Mouse (Mus musculus) gastrocnemius, postnatal 14 days (tissue): Measurements from ENCODE around the gene Psmb6. TPM values are rescaled to one million over a fixed set of nuclear protein-coding genes. Genes with fewer than 3 reads are reported as not detected.
A peak's percentile ranks its signal among the peaks of the same experiment; 100 is the strongest.
"Not testable (repeated sequence)": the region's sequence is repeated elsewhere in the genome, so short reads cannot be mapped to it uniquely, and the experiment has no call there.

ENCODE experiments used
- DNase-seq: peaks from one replicate; pipeline ENCODE4 v3.0.0; 2021; ENCODE audit warnings: mixed read lengths
- intact Hi-C: fragments of 180-260 bp; cut with DNase I; formaldehyde crosslinking; loops from one replicate; pipeline ENCODE4 v1.15.1; 2025; ENCODE audit warnings: low total_unique reads
- total RNA-seq, 2 experiments: library from RNA; stranded (reverse); gene quantifications; 2 replicates each; pipeline ENCODE4 v1.2.3; 2021

Psmb6 gene
- total RNA-seq, 2 experiments from 2014 or later, result 292 to 301 TPM

GRCm38 (mm10) chr11:70518436-70518835, 6.7 kb upstream of the Psmb6 start:
- DNase-seq, result no peak
- intact Hi-C loops, result loop anchor here (2.0 to 5.0 kb wide), 2 partner anchors 86 to 239 kb away; no protein-coding TSS in a partner anchor

GRCm38 (mm10) chr11:70518923-70519322, 6.2 kb upstream of the Psmb6 start, which contains the start of gene Gltpd2:
TSS of gene Gltpd2 (plus strand) at chr11:70519196.
- no peak for DNase-seq
- intact Hi-C loops, result loop anchor here (2.0 to 5.0 kb wide), 2 partner anchors 86 to 238 kb away; no protein-coding TSS in a partner anchor

GRCm38 (mm10) chr11:70520178-70520769, 4.9 kb upstream of the Psmb6 start:
- peak; percentile 59 for DNase-seq
- intact Hi-C loops, result no loop called here

DNA sequence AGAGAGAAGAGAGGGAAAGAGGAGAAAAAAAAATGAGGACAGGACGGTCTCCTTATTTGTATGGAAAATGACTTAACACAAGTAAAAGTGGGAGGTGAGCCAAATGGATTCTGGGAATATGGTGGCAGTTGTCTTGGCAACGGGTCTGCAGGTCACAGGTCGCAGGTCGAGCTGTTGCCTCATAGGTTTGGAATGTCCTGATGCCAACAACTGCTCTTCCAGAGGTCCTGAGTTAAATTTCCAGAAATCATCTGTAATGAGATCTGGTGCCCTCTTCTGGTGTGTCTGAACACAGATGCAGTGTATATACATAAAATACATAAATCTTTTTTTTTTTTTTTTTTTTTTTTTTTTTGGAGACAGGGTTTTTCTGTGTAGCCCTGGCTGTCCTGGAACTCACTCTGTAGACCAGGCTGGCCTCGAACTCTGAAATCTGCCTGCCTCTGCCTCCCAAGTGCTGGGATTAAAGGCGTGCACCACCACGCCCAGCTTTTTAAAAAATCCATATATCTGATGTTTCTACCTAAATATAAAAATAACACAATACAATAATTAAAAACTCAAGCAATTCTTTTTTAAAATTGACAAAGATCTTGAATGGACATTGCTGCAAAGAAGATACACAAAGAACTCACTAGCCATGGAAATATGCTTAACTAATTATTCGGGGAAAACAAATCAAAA, 1.7 kb upstream of the Psmb6 start:
- not testable (repeated sequence) for DNase-seq

GRCm38 (mm10) chr11:70524782-70525181, 385 bp upstream of the Psmb6 start:
- intact Hi-C loops, result no loop called here
- no peak for DNase-seq

More for the DNA sequence above, 1.7 kb upstream of the Psmb6 start:
- intact Hi-C loops, result not testable (repeated sequence)

DNA sequence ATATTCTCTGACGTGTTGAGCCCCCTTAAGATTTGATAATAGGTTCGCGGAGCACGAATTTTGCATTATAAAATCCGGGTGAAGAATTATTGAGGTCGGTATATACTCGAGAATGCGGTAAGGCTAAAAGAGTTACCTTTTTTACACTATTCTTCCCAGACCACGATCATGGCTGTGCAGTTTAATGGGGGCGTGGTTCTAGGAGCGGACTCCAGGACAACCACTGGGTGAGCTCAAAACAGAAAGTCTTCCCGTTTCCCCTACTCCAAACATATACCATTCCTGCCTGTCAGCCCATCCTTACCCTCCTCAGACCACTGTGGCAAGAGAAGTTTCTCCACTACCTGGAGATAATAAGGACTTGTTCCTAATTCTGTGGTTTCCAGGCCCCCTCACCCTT, 559 bp downstream of the Psmb6 start:
- DNase-seq, result no peak
- intact Hi-C loops, result no loop called here

- intact Hi-C loops, result no loop called here
- no peak for DNase-seq
These were observed 1.0 kb downstream of the Psmb6 start for GRCm38 (mm10) chr11:70526211-70526610.

- intact Hi-C loops, result no loop called here
These were observed 3.4 kb downstream of the Psmb6 start for GRCm38 (mm10) chr11:70528610-70529009.

DNA sequence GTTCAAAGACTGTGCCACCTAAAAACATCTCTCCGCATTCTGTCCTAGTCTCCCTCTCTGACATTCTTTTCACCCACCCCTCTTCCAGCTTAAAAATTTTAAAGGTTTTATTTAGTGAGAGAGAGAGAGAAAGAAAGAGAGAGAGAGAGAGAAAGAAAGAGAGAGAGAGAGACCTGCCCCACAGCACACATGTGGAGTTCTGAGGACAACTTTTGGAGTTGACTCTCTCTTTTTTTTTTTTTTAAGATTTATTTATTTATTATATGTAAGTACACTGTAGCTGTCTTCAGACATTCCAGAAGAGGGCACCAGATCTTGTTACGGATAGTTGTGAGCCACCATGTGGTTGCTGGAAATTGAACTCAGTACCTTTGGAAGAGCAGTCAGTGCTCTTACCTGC, 5.9 kb downstream of the Psmb6 start:
- intact Hi-C loops, result loop anchor here (5.0 kb wide), 1 partner anchor 76 kb away; no protein-coding TSS in a partner anchor
- not testable (repeated sequence) for DNase-seq

More at GRCm38 (mm10) chr11:70528610-70529009, 3.4 kb downstream of the Psmb6 start:
- no peak for DNase-seq

GRCm38 (mm10) chr11:70532839-70533238, 7.7 kb downstream of the Psmb6 start, which contains the start of gene Gm40193:
TSS of gene Gm40193 (minus strand) at chr11:70532939.
- intact Hi-C loops, result loop anchor here (5.0 kb wide), 1 partner anchor 74 kb away; no protein-coding TSS in a partner anchor
- DNase-seq, result no peak

DNA sequence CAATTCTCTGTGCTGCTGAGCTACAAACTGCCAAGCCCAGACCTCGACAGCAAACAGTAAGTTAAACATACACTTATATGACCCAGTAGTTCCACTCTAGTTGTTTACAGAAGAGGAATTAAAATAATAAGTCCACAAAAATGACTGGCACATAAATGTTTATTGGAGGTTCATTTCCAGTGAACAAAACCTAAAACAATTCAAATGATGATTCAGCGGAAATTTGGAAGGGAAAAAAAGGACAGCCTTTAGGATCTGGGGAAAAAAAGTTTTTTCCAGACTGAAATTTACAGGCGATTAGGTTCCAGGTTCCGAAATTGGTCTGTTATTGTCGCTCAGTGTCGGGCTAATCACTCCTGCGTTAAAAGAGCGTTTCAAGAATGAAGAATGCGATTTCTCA, 14.3 kb downstream of the Psmb6 start:
- intact Hi-C loops, result no loop called here
- DNase-seq, result no peak

DNA sequence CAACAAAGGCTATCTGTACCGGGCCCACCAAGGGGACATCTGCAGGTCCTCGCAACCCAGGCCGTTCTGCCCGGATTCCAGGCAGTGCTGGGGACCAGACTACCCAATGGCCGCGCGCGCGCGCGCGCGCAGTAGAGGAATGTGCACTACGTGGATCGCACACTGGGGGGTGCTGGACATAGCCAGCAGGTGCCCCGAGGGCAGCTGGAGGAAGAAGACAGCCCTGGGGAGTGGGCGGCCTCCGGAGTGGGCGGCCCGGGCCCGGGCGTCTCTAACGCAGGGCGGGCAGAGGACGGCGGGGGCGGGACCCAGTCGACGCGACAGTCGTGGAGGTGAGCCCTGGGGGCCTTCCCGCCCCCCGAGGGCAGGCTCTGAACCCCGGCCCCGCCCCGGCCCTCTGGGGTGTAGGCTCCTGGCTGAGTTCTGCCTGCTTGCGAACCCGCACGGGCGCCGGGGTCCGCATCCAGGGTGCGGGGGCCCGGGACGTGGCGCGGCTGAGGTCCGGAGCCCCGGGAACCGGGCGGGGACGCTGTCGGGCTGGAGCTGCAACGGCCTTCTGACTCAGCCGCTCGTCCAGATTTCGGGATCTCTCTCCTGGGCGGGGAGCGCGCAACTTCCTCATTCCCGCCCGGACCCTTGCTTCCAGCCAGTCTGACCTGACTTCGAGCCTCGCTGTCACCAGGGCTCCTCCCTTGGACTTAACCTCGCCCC, 14.9 kb downstream of the Psmb6 start, which contains the start of gene Pld2:
Gene Pld2 (plus strand): TSS at position 188 of the 711 bp plus-strand sequence.
- intact Hi-C loops, result no loop called here

GRCm38 (mm10) chr11:70540928-70541327, 15.8 kb downstream of the Psmb6 start:
- intact Hi-C loops, result no loop called here
- no peak for DNase-seq

More for the DNA sequence above, 14.9 kb downstream of the Psmb6 start, which contains the start of gene Pld2:
- DNase-seq, result peak; percentile 90

DNA sequence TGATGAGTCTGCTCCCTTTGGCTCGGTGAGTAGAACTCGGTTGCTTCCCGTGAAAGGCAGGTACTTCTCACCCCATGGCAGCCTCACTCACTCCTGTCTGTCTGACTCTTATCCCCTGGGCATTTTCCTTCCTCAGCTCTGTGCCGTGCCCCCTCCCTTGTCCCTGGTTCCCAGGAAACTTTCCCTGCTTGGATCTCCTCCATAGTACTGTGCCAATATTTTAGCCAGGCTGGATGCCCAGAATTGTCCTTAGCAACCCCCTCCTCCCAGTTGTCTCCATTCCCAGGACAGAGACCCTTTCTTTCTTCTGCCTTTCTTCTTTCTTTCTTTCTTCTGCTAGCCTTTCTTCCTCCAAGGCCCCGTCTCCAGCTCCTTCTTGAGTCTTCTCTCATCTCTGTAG, 16.2 kb downstream of the Psmb6 start:
- DNase-seq, result no peak
- intact Hi-C loops, result no loop called here

GRCm38 (mm10) chr11:70544496-70544895, 19.3 kb downstream of the Psmb6 start:
- intact Hi-C loops, result no loop called here
- DNase-seq, result no peak

DNA sequence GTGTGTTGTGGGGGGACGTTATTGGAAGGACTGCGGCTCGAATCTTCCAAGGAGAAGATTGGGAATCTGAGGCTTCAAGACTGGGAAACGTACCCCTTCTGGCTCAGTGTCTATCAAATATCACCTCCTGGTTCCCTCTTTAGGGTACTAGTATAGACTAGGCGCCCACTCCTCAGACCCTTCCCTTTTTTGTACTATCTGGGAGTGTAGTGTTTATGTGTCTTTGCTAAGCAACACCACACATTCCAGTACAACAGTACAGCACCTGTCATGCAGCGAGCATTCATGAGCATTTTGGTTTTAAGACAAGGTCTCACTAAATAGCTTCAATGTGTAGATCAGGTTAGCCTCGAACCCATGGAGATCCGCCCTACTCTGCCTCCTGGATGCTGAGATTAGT, 26.4 kb downstream of the Psmb6 start:
- intact Hi-C loops, result no loop called here
- DNase-seq, result no peak

GRCm38 (mm10) chr11:70553940-70554339, 28.8 kb downstream of the Psmb6 start:
- intact Hi-C loops, result no loop called here
- DNase-seq, result no peak

DNA sequence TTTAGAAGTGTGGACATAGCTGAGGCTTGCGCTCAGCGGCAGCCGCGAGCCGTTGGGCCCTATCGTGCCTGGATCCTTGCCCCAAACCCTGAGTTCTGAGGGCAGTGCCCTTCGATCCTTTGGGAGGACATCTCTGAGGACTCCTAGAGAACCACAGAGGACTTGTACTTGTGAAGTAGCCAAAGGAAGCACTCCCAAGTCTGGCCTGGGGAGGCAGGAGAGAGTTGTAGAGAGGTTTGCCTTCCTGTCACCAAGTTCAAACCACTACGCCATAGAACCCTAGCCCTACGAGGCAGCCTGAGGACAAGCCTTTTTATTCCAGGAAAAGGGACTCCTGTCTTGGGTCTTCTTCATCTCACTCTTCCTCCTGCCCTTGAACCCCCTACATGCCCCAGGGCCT, 32.4 kb downstream of the Psmb6 start:
- intact Hi-C loops, result no loop called here
- no peak for DNase-seq

GRCm38 (mm10) chr11:70561937-70562286, 36.7 kb downstream of the Psmb6 start:
- DNase-seq, result no peak
- intact Hi-C loops, result loop anchor here (5.0 kb wide), 1 partner anchor 40 kb away; no protein-coding TSS in a partner anchor
